Mouse (Mus musculus): ENCODE data around the gene Cyb561.

Gene Cyb561

DNA sequence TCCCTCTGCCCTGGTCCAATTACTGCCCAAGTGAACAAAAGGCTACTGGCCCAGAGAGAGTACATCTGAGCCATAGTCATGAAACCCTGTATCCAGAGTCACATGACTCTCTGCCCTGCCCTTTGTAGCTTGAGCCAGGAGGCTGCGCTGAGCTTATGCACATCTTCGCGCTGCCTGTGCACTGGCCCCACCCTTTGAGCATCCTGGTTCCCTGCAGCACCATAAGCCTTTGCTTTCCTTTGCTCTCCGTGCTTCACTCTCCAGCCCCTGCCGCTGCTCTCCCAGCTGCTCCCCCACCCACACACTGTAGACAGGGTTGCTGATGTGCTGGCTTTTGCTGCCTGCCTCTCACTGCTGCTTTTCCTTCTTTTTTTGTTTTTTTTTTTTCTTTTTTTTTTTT is 39.6 kb downstream of the Cyb561 start:
- no peak for TF ChIP-seq GATA4 (IDR thresholded peaks at IDR 0.05; ENCODE audit: insufficient replicate concordance, low read length)

DNA sequence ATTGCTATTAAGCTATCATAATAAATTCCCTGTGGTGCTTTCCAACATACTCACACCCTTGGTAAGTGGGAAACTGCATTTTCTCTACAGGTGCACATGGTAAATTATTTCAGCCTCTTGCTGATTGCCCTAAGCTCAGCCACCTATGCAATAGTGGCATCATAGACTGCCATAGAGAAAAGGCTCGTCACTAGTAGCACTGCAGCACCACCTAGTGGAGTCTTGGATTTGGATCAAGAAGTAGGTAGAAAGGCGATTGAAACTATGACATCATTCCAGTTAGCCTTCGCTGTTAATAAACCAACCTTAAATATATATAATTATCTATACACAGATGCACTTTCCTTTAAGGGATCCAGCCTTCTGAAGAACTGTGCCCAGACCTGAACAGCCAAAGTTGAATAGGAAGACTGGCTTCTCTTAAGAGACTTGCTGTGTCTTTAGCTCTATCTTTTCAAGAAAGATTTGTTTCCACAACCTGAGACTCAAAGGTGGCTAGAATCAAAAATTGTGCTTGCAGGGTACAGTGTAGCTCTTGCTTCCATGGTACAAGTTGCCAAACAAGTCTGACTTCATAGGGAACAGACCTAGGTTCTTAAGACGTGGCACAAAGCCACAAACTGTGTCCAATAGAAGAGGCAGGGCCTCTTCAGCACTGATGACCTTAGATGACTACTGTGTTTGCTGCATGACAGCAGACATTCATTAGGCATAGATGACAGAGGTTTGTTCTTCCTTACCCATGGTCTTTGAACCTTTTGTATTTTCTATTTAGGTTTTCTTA is 41.4 kb downstream of the Cyb561 start:
- TF ChIP-seq GATA4 (IDR thresholded peaks at IDR 0.05; ENCODE audit: insufficient replicate concordance, low read length): no peak

DNA sequence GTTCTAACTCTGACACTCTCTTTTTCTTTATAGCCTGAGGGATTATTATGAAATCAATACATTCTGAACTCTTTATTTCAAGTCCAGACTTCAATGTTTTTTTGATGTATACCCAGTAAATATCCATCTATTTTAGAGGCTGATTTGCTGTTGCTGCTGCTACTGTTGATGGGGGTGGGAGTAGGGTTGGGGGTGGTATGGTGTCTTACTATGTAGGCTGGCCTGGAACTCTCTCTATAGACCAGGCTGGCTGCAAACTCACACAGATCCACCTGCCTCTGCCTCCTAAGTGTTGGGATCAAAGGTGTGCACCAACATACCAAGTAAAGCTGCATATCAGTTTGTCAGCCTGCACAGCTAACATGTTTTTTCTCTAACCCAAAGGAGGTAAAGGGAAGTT is 42.0 kb downstream of the Cyb561 start:
- TF ChIP-seq GATA4 (IDR thresholded peaks at IDR 0.05; ENCODE audit: insufficient replicate concordance, low read length): no peak

DNA sequence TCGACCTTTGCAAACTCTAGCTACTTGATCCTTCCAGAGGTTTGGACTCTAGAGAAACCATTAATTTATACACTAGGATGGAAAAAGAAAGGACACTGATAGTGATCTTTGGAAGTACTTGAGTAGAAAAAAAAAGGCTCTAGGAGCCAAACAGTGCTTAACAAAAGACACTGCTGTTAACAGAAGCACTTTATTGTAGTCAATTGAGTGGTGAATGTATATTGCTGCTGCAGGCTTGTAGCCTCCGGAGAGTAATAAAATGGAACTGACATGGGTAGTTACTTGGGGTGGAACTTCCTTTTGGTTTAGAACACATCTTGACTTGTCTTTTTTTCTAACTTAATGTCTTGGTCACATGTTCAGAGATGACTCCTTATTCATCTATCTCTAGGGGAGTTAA is 43.5 kb downstream of the Cyb561 start:
- no peak for TF ChIP-seq GATA4 (IDR thresholded peaks at IDR 0.05; ENCODE audit: insufficient replicate concordance, low read length)

DNA sequence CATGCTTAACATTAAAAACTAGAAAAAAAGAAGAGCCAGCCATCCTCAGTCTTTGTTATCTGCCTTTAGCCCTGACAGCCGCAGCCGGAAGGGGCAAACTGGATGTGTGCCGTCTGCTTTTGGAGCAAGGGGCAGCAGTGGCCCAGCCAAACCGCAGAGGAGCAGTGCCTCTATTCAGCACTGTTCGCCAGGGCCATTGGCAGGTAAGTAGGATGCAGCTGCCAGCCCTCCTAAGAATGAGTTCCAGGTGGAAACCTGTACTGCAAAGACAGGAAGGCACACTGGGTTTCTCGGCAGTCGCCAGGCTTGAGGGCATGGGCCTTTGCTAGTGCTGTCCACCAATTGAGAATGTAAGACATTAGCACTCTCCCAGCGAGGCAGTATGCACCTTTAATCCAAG is 44.2 kb downstream of the Cyb561 start:
- TF ChIP-seq GATA4 (IDR thresholded peaks at IDR 0.05; ENCODE audit: insufficient replicate concordance, low read length): no peak

DNA sequence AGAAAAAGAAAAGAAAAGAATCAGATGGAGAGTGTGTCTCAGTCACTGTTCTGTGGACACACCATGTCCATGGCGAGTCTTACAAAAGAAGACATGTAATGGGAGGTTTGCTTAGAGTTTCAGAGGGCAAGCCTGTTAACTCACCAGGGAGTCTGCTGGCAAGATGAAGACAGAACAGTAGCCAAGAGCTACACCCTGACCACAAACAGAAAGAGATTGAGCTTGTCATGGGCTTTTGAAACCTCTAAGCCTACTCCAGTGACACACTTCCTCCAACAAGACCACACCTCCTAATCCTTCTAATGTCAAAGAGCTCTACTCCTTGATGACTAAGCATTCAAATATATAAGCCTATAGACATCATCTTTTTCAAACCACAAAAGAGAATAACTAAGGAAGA is 45.8 kb downstream of the Cyb561 start:
- TF ChIP-seq GATA4 (IDR thresholded peaks at IDR 0.05; ENCODE audit: insufficient replicate concordance, low read length): no peak

DNA sequence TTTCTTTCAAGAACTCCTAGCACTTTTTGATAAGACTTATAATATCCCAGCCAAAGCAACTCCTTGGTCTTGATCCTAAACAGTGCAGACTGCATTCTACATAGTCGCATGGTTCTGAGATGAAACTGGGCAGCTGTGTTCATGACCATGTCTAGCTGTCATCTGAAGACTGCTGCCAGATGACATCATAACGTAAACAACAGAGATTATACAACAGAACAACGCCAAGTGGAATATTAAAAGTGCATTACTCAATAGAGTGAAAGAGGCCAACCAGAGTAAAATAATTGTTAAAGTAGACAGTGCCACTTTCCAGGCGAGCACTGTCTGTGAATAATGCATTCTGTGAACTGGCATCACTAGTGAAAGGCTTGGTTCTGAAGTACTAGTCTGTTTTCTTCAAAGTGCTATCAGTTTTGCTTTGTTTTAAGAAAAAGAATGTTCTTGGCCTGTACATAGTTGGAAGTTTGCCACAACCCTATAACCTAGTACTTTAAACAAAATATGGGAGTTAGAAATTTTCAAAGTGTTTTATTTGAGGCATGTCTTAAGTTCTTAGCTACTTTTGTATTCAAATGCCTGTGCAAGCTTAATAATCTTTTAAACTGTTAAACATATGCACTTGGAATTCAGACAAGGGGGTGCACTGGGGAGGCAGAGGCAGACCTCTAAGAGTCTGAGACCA is 47.5 kb downstream of the Cyb561 start:
- no peak for TF ChIP-seq GATA4 (IDR thresholded peaks at IDR 0.05; ENCODE audit: insufficient replicate concordance, low read length)

DNA sequence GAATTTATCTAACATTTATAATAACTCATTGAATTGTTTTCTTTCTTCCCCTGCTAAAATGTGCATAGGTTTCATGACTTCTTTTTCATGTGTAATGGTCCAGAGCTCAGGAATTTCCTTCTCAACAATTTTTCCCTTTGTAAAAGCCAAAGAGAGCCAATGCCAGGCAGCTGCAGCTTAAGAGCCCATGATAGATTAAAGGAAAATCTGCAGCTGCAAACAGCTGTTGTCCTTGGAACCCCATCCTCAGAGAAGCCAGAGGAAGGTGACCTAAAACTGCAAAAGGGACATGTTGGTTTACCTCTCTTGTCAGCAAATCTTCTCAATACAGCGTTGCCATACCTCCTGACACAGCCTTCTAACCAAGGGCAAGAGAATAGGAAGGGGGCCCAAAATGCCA is 50.2 kb downstream of the Cyb561 start:
- no peak for TF ChIP-seq GATA4 (IDR thresholded peaks at IDR 0.05; ENCODE audit: insufficient replicate concordance, low read length)

DNA sequence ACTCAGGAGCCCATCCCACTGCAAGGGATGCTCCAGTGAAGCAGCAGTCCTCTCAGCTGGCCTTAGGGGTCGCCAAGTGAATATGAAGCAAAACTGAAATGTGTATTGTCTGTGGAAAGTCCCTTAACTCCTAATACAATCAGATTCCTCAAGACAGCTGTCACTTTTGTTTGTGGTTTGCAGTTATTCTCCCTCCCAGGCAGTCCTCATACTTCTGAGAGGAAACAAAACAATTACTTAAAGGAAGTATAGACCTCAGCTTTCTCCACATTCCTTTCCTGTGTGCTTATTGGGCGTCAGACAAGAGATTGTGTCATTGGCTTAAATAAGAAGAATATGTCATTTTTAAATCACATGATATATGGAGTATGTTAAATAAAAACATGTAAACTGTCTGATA is 51.6 kb downstream of the Cyb561 start:
- no peak for TF ChIP-seq GATA4 (IDR thresholded peaks at IDR 0.05; ENCODE audit: insufficient replicate concordance, low read length)

DNA sequence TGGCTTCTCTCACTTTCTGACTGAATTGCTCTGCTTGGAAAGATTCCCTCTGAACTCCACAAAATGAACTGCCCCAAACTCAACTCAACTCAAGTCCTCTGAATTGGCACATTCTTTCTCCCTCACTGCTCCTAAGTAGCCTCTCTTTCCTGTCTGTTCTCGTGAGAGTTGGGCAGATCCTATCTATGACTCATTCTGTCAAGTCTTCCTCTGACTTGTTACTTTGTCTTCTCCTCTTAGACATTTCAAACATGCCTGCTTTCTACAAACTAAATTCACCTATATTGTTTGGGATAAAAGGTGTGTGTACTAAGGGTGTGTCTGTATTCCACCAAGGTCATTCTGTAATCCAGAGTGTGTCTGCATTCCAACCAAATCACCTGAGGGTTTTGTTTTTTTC is 54.0 kb downstream of the Cyb561 start:
- no peak for TF ChIP-seq GATA4 (IDR thresholded peaks at IDR 0.05; ENCODE audit: insufficient replicate concordance, low read length)

DNA sequence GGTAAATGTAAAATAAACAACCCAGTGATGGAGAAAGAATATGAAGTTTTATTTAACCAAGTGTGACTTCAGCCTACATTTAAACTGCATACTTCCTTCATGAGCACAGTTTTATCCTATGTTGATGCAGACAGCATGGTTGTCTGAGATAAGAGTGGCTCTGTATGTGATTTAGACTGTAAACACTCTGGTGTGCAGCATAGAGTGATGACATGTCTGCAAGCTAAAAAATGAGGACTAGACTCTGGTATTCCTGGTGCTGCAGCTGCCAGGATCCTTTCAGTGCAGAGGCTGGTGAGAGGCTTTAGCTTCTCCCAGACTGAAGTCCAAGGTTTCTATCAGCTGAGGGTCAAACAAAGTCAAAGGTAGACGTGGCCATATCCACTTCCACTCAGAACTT is 65.9 kb downstream of the Cyb561 start:
- no peak for TF ChIP-seq GATA4 (IDR thresholded peaks at IDR 0.05; ENCODE audit: insufficient replicate concordance, low read length)

DNA sequence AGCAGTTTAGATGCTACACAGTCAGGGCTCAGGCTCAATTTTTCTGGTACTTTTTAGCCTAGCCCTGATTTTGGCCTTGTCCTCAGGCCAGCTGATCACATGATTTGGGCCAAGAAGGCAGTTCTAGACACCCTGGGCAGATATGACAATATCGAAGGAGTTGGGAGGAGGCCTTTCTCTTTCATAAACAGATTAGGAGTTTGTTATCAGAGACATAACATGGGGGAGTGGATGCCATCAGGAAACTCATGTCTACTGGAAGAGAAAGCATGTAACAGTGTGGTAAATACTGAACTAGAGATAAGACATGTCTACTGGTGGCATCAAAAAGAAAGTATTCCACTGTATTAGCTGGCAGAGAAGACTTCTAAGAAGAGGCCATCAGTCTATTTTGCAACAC is 67.6 kb downstream of the Cyb561 start:
- TF ChIP-seq GATA4 (IDR thresholded peaks at IDR 0.05; ENCODE audit: insufficient replicate concordance, low read length): no peak
